Mouse (Mus musculus) ES-Bruce4 (cell line): ENCODE results near the gene Eif4e1b. TPM values are rescaled to one million over a fixed set of nuclear protein-coding genes. Genes with fewer than 3 reads are reported as not detected.

ENCODE experiments used
- H3K27ac ChIP-seq: 2 replicates; pipeline ENCODE4 v1.5.1; 2012; ENCODE audit warnings: low read length, inconsistent platforms; ENCODE audit not compliant: insufficient read depth
- H3K27me3 ChIP-seq: 2 replicates; pipeline ENCODE4 v1.6.1; 2012; ENCODE audit warnings: mild to moderate bottlenecking, low read length, inconsistent platforms; ENCODE audit not compliant: control insufficient read depth, poor library complexity, insufficient read depth, severe bottlenecking
- H3K36me3 ChIP-seq: 2 replicates; pipeline ENCODE4 v1.6.1; 2012; ENCODE audit warnings: inconsistent platforms, mild to moderate bottlenecking, low read length, moderate library complexity; ENCODE audit not compliant: control insufficient read depth, poor library complexity, insufficient read depth, severe bottlenecking
- H3K4me1 ChIP-seq: one replicate; pipeline ENCODE4 v1.8.1; 2011; ENCODE audit warnings: low read length; ENCODE audit not compliant: control insufficient read depth, insufficient read depth
- H3K4me3 ChIP-seq: 2 replicates; pipeline ENCODE4 v1.5.1; 2011; ENCODE audit warnings: low read depth, mild to moderate bottlenecking, low read length
- H3K9ac ChIP-seq: 2 replicates; pipeline ENCODE4 v1.6.1; 2012; ENCODE audit warnings: low read depth, mild to moderate bottlenecking, inconsistent platforms; ENCODE audit not compliant: poor library complexity, severe bottlenecking
- H3K9me3 ChIP-seq: replicated peaks from 2 replicates; pipeline ENCODE4 v1.6.1; 2012; ENCODE audit warnings: mild to moderate bottlenecking, low read length, inconsistent platforms; ENCODE audit not compliant: control insufficient read depth, poor library complexity, insufficient read depth, severe bottlenecking
- CTCF ChIP-seq: IDR thresholded peaks from one replicate; pipeline ENCODE4 v1.8.1; 2011; ENCODE audit warnings: low read depth, low read length
- EP300 ChIP-seq: IDR thresholded peaks from 2 replicates; pipeline ENCODE4 v1.6.1; 2011; ENCODE audit warnings: low read depth, low read length; ENCODE audit not compliant: insufficient read depth
- POLR2A ChIP-seq: IDR thresholded peaks from one replicate; pipeline ENCODE4 v1.8.1; 2011; ENCODE audit warnings: low read length; ENCODE audit not compliant: insufficient read depth
- polyA plus RNA-seq: library from polyadenylated mRNA; stranded (reverse); fragments of >200 nt; gene quantifications from 2 replicates; pipeline ENCODE4 v1.2.4, GENCODE M21; 2011; ENCODE audit warnings: low read depth; ENCODE audit not compliant: missing spikeins, insufficient read depth, insufficient read length

The Eif4e1b gene
- polyA plus RNA-seq, 1 experiment, result not detected

DNA sequence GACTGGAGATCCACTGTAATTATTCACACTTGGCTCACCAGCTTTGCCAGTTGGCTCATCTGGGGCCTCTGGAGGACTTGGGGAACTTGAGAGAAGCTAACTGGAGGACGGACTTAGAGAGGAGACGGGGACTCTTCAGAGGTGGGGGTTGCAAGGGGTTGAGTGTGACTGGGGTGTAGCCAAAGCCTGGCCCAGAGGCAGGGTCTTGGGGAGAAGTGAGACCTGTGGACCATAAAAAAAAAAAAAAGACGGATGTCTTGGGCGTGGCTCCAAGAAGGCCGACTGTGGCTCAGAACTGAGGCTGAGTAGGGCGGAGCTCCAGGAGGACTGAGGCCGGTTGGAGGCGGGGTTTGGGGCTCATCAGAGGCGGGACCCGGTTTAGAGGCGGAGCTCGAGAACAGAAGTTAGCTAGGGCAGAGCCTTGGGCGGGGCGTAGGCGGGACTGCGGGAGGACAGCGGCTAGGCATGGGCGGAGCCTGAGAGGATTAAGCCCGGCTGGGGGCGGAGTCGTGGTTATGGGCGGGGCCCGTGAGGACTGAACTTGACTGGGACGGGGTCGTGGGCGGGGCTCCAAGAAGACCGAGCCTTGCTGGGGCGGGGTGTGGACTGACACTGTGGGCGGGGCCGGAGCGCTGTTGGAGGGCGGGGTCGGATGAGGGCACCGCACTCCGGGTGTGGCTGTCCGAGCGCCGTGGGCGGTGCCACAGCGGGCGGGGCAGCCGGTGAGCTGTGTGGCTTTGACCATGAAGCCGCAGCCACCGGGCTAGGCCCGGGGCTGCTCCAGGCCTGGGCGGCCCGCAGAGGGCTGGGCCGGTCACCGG is 5.2 kb downstream of the Eif4e1b start, which contains the start of gene Tspan17:
Gene Tspan17 (plus strand): TSS at position 638 of the 821 bp plus-strand sequence.
- H3K9ac ChIP-seq, result peak within 1 kb of the TSS; percentile 49
- H3K4me1 ChIP-seq, result peaks cover 3% of the 10 kb centered on the region
- peak within 1 kb of the TSS; percentile 76 for H3K4me3 ChIP-seq
- no peaks in the 10 kb centered on the region for H3K36me3 ChIP-seq
- no peak for TF ChIP-seq EP300
- TF ChIP-seq POLR2A, result no peak
- TF ChIP-seq CTCF, result no peak
- no peaks in the 10 kb centered on the region for H3K27me3 ChIP-seq
- H3K9me3 ChIP-seq, result no peaks in the 10 kb centered on the region
- no peak within 1 kb of the TSS for H3K27ac ChIP-seq

- H3K27ac ChIP-seq, result no peak overlapping the region
- peaks cover 3% of the 10 kb centered on the region for H3K4me1 ChIP-seq
- TF ChIP-seq CTCF (no peak), EP300 (0 out of 2 replicates have a peak, but pooled peaks have one; percentile 10)
- H3K27me3 ChIP-seq, result no peaks in the 10 kb centered on the region
- H3K9me3 ChIP-seq, result no peaks in the 10 kb centered on the region
- H3K36me3 ChIP-seq, result no peaks in the 10 kb centered on the region
- H3K4me3 ChIP-seq, result peak overlapping the region; percentile 76
- H3K9ac ChIP-seq, result peak overlapping the region; percentile 49
Measured at GRCm38 (mm10) chr13:54789561-54790397, 6.0 kb downstream of the Eif4e1b start.

DNA sequence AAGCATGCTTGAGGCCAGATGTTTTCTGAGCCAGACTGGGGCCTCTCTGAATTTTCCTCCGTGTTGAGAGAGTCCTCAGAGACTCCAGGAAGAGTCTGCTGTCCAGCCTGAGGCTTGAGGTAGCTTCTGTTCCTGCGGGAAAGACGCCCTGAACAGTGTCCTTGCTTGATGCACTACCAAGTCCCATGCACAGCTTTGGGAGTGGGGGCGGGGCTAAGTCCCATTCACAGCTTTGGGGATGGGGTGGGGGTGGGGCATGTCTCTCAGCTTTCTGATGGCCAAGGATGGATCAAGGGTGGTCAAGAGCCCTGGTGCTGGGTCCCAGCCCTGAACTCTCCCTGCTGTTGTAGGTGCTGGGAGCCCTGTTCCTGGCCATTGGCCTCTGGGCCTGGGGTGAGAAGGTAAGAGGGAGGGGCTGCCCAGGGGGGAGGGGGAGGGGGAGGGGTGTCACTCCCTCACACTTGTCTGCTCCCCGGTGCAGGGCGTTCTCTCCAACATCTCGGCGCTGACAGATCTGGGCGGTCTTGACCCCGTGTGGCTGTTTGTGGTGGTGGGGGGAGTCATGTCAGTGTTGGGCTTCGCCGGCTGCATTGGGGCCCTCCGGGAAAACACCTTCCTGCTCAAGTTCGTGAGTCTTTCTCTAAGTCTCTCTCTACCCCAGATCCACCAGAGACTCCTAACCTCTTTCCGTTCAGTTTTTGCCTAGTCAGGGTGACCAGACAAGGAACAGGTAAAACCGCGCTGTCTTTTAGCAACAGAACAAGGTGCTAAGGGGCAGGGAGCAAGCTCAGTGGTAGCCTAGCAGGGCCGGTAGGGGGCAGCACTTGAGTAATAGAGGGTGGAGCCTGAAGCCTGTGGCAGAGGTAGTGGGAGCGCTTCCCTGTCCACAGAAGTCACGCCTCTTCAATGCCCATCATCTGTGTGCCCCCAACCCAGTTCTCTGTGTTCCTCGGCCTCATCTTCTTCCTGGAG is 8.7 kb downstream of the Eif4e1b start:
- Histone ChIP-seq H3K9ac (no peak overlapping the region), H3K27me3 (no peaks in the 10 kb centered on the region), H3K4me3 (peak overlapping the region; percentile 17; the same call in 1 of the 2 replicates), H3K4me1 (peaks cover 3% of the 10 kb centered on the region), H3K27ac (peak overlapping the region; percentile 34; the same call in 1 of the 2 replicates), H3K9me3 (no peaks in the 10 kb centered on the region), H3K36me3 (no peaks in the 10 kb centered on the region)
- peak; percentile 82 for TF ChIP-seq CTCF
- no peak for TF ChIP-seq POLR2A
- peak; percentile 16; the same call in 1 of the 2 replicates for TF ChIP-seq EP300

- no peak overlapping the region for H3K4me3 ChIP-seq
- H3K36me3 ChIP-seq, result no peaks in the 10 kb centered on the region
- no peaks in the 10 kb centered on the region for H3K9me3 ChIP-seq
- no peak overlapping the region for H3K27ac ChIP-seq
- peaks cover 1% of the 10 kb centered on the region for H3K4me1 ChIP-seq
- H3K27me3 ChIP-seq, result no peaks in the 10 kb centered on the region
- no peak overlapping the region for H3K9ac ChIP-seq
- no peak for TF ChIP-seq CTCF
- TF ChIP-seq POLR2A, result no peak
- TF ChIP-seq EP300, result no peak
Measured at GRCm38 (mm10) chr13:54794002-54794577, 10.3 kb downstream of the Eif4e1b start.

GRCm38 (mm10) chr13:54794843-54795242 is 11.0 kb downstream of the Eif4e1b start:
- H3K36me3 ChIP-seq, result no peaks in the 10 kb centered on the region
- H3K27ac ChIP-seq, result no peak overlapping the region
- TF ChIP-seq POLR2A (no peak), EP300 (no peak), CTCF (peak; percentile 40)
- H3K4me1 ChIP-seq, result peaks cover 1% of the 10 kb centered on the region
- no peak overlapping the region for H3K4me3 ChIP-seq
- no peaks in the 10 kb centered on the region for H3K27me3 ChIP-seq
- H3K9me3 ChIP-seq, result no peaks in the 10 kb centered on the region
- H3K9ac ChIP-seq, result no peak overlapping the region
